ENCODE assay signal across 19 mouse cellular contexts in genomic region chr10:47517801-47518200, GRCm38 (mm10).
"Had no signal": no experiment of that assay in that cellular context is flagged by ENCODE, and none has a peak within 500 bp of the region (broad histone marks: within the 10 kb centered on the region; RNA-seq: fewer than 3 reads in every experiment).

No protein-coding gene starts in this region.

- H3K4me2 ChIP-seq: lung, embryonic 14.5 days; midbrain, embryonic 12.5 days; neural tube, embryonic 13.5 days; neural tube, embryonic 15.5 days had no signal

- H3K36me3 ChIP-seq: midbrain, embryonic 10.5 days; midbrain, embryonic 12.5 days; neural tube, embryonic 13.5 days; neural tube, embryonic 15.5 days had no signal

- DNase-seq: lung, adult 18-20 months; lung, embryonic 14.5 days; lung, postnatal 10 days; lung, postnatal 4 days; midbrain, embryonic 14.5 days; retina, postnatal 1 day; right cerebral cortex, adult 18-20 months; right cerebral cortex, postnatal 25 days; right cerebral cortex, postnatal 4 days; spleen, adult 18-20 months; thymus, adult 2 months; thymus, postnatal 25 days; thymus, postnatal 4 days had no signal

- H3K27me3 ChIP-seq: midbrain, embryonic 12.5 days; neural tube, embryonic 13.5 days; neural tube, embryonic 15.5 days had no signal

- H3K4me1 ChIP-seq: midbrain, embryonic 10.5 days; midbrain, embryonic 12.5 days; neural tube, embryonic 13.5 days; neural tube, embryonic 15.5 days had no signal

- ATAC-seq: midbrain, embryonic 16.5 days had no signal

- H3K4me3 ChIP-seq: midbrain, embryonic 10.5 days; midbrain, embryonic 12.5 days; myocyte; neural tube, embryonic 13.5 days; neural tube, embryonic 15.5 days had no signal

- H3K9me3 ChIP-seq: midbrain, embryonic 10.5 days; midbrain, embryonic 12.5 days; neural tube, embryonic 13.5 days; neural tube, embryonic 15.5 days had no signal

- H3K27ac ChIP-seq: midbrain, embryonic 10.5 days; midbrain, embryonic 12.5 days; neural tube, embryonic 13.5 days; neural tube, embryonic 15.5 days had no signal

- H3K9ac ChIP-seq: lung, embryonic 14.5 days; midbrain, embryonic 12.5 days; neural tube, embryonic 13.5 days; neural tube, embryonic 15.5 days had no signal
